Mouse (Mus musculus): ENCODE measurements at regions not wholly inside any gene's neighbourhood (a gene's known extent, or its start where the extent isn't known, plus 50 kb on each side); places are given as distances from the start of the nearest gene placed in this dataset.

DNA sequence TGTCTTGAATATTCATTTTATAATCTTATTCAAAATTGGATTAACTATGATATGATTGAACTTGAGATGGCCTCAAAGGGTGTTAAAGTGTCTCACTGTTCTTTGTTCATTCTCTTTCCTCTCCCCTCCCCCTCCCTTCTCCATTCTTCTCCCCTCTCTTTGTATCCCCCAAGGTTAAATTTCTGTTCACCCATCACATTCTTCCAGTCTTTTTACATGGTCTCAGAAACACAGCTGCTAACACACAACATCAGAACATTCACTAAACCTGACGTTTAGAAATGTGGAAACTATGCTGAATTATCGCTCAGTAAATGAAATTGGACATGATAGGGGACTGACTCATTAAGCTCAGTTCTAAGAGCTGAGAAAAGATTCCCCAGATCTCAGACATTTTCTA is 60.6 kb upstream of the Nabp1 start:
- DNase-seq (ENCODE audit: extremely low spot score, low read depth, low spot score), result no peak

- DNase-seq (ENCODE audit: extremely low spot score, low read depth, low spot score), result no peak
Measured at GRCm38 (mm10) chr1:51537765-51538360, 59.6 kb upstream of the Nabp1 start.

DNA sequence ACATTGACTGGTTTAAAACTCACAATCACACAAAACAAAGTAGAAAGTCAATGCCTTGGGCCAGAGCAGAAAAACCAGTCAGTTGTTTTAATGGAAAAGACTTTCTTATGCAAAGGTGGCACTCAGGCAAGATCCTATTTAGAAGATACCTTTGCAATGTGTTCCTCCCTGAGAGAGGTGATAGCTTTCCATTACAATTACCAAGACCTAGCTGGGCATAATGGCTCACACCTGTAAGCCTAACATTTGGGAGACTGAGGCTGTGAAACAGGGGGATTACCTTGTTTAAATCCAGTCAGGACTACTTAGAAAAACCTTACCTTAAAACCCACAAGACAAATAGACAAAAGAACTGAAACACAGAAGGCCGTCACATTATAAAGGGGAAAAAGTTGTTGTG is 57.9 kb upstream of the Nabp1 start:
- DNase-seq (ENCODE audit: extremely low spot score, low read depth, low spot score), result no peak

- no peak for DNase-seq (ENCODE audit: extremely low spot score, low read depth, low spot score)
Measured at GRCm38 (mm10) chr1:51535414-51535813, 57.2 kb upstream of the Nabp1 start.

DNA sequence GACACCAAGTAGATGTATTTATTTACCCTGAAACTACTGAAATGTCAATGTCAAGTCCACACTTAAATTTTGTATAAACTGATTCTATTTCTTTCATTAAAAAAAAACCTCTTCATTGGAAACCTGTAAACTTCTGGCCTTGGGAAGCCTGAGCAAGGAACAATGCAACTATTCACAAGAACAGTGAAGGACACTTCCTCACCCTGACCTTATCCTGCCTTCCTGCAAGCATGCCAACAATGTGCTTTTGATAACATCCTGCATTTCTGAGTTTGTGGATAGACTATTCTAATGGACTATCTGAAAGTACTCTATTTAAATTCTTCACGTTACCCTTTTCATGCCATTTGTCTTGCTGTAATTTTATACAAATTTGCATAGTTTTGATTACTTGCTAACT is 53.1 kb upstream of the Nabp1 start:
- no peak for DNase-seq (ENCODE audit: extremely low spot score, low read depth, low spot score)

GRCm38 (mm10) chr1:51530191-51530926 is 52.1 kb upstream of the Nabp1 start:
- DNase-seq (ENCODE audit: extremely low spot score, low read depth, low spot score), result no peak

- no peak for DNase-seq (ENCODE audit: extremely low spot score, low read depth, low spot score)
Measured at GRCm38 (mm10) chr1:51529653-51530052, 51.4 kb upstream of the Nabp1 start.

GRCm38 (mm10) chr1:51528671-51529070 is 50.4 kb upstream of the Nabp1 start:
- DNase-seq (ENCODE audit: extremely low spot score, low read depth, low spot score), result no peak
